Mouse (Mus musculus): ENCODE measurements around the gene Ankib1. TPM values are rescaled to one million over a fixed set of nuclear protein-coding genes. Genes with fewer than 3 reads are reported as not detected.

The Ankib1 gene
- polyA plus RNA-seq, 1 experiment = 5.3 TPM

DNA sequence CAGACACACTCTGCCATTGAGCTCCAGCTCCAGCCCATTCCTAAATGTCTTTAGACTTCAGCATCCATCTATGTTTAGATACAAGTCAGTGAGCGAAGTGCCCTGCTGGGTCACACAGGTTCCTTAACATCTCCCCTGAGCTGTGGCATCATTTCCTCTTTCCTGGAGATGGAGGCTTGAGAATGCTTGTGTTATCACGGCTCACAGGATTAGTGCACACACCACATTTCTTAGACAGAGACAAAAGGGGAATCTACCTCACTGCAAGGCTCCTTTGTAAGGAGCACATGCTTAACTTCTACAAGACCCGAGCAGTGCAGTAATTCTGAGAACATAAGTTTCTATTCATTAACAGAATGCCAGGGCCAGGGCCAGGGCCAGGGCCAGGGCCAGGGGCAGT, 106.7 kb downstream of the Ankib1 start:
- Histone ChIP-seq H3K4me1 (ENCODE audit: control insufficient read depth, insufficient read depth, insufficient read length) (peaks cover 5% of the 10 kb centered on the region; the same call in 1 of the 2 replicates), H3K4me3 (ENCODE audit: extremely low read depth, insufficient read depth, insufficient read length) (no peak overlapping the region), H3K27me3 (ENCODE audit: control insufficient read depth, insufficient read depth, low read length) (no peaks in the 10 kb centered on the region), H3K27ac (ENCODE audit: insufficient read depth, low read length) (no peak overlapping the region), H3K36me3 (ENCODE audit: control insufficient read depth, insufficient read depth, low read length) (peaks cover 25% of the 10 kb centered on the region)
- WGBS = 55% methylated on average over 3 of the region's 3 CpGs
- DNase-seq (ENCODE audit: low read depth in 1 of 2, low spot score in 2 of 2) = no peak
- TF ChIP-seq CTCF (IDR thresholded peaks at IDR 0.05; ENCODE audit: extremely low read depth, insufficient read depth, insufficient read length, insufficient replicate concordance) (no peak), POLR2A (IDR thresholded peaks at IDR 0.05; ENCODE audit: low read depth, low read length) (no peak)

DNA sequence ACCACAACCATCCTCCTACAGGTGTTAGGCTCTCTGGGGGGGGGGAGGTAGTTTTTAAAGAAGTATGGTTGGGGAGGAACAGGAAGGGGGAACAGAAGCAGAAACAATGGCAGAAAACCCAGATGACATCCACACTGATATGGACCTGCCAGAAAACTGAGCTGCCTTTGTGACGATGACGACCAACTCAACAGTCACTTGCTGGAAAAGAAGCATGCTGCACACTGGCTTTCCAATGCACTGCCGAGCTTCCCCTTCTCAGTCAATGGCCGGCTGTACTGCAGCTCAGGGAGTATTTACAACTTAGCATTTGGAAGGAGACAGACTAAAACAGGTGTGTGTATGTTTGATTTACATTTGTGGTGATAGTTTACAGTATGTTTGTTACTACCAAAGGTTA, 107.5 kb downstream of the Ankib1 start:
- H3K36me3 ChIP-seq (ENCODE audit: control insufficient read depth, insufficient read depth, low read length) = peaks cover 24% of the 10 kb centered on the region
- peak overlapping the region; percentile 33 for H3K27ac ChIP-seq (ENCODE audit: insufficient read depth, low read length)
- 65% methylated on average over 4 of the region's 4 CpGs for whole genome bisulfite sequencing
- DNase-seq (ENCODE audit: low read depth in 1 of 2, low spot score in 2 of 2) = no peak
- H3K4me3 ChIP-seq (ENCODE audit: extremely low read depth, insufficient read depth, insufficient read length) = no peak overlapping the region
- H3K27me3 ChIP-seq (ENCODE audit: control insufficient read depth, insufficient read depth, low read length) = no peaks in the 10 kb centered on the region
- no peak for TF ChIP-seq CTCF (IDR thresholded peaks at IDR 0.05; ENCODE audit: extremely low read depth, insufficient read depth, insufficient read length, insufficient replicate concordance)
- no peak for TF ChIP-seq POLR2A (IDR thresholded peaks at IDR 0.05; ENCODE audit: low read depth, low read length)
- peaks cover 5% of the 10 kb centered on the region; the same call in 1 of the 2 replicates for H3K4me1 ChIP-seq (ENCODE audit: control insufficient read depth, insufficient read depth, insufficient read length)

DNA sequence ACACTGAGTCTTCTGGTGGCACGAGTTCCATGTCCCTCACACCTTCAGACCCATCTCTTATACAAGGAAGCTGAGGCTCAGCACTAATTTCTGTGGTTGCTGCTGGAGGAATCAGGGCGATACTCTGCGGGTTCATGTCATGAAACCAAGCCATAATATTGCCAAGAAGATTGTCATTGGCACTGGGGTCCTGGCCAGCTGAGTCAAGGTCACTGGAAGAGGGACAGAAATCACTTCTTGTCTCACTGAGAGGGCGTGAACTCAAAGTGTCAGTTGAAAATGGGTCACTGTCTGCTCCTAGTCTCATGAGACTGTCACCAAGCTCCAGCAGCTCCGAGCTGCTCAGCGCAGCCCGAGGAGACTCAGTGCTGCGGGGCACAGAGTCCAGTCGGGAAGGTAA, 109.8 kb downstream of the Ankib1 start:
- Histone ChIP-seq H3K4me3 (ENCODE audit: extremely low read depth, insufficient read depth, insufficient read length) (no peak overlapping the region), H3K27me3 (ENCODE audit: control insufficient read depth, insufficient read depth, low read length) (no peaks in the 10 kb centered on the region), H3K27ac (ENCODE audit: insufficient read depth, low read length) (no peak overlapping the region), H3K36me3 (ENCODE audit: control insufficient read depth, insufficient read depth, low read length) (peaks cover 20% of the 10 kb centered on the region), H3K4me1 (ENCODE audit: control insufficient read depth, insufficient read depth, insufficient read length) (peaks cover 5% of the 10 kb centered on the region; the same call in 1 of the 2 replicates)
- TF ChIP-seq POLR2A (IDR thresholded peaks at IDR 0.05; ENCODE audit: low read depth, low read length) = no peak
- TF ChIP-seq CTCF (IDR thresholded peaks at IDR 0.05; ENCODE audit: extremely low read depth, insufficient read depth, insufficient read length, insufficient replicate concordance) = no peak
- 98% methylated on average over 9 of the region's 9 CpGs for WGBS
- no peak for DNase-seq (ENCODE audit: low read depth in 1 of 2, low spot score in 2 of 2)

DNA sequence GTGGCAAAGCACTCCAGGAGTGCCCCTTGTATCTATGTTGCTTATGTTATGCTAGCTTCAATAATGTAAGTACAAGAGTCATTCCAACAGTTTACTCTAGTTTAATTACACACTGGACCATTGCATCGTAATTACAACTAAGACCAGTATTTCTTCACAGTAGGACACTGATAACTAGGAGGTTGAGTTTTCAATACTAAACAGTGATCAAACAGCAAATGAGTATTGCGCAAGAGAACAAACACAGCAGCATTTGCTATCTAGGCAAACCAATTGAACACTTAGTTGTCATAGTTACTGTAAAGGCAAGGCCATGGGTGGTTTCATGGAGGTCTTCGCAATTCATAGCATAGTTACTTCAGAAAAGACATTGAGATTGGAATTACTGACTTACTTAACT, 111.4 kb downstream of the Ankib1 start:
- Histone ChIP-seq H3K27me3 (ENCODE audit: control insufficient read depth, insufficient read depth, low read length) (no peaks in the 10 kb centered on the region), H3K36me3 (ENCODE audit: control insufficient read depth, insufficient read depth, low read length) (peaks cover 18% of the 10 kb centered on the region)
- WGBS = 98% methylated on average over 3 of the region's 3 CpGs

DNA sequence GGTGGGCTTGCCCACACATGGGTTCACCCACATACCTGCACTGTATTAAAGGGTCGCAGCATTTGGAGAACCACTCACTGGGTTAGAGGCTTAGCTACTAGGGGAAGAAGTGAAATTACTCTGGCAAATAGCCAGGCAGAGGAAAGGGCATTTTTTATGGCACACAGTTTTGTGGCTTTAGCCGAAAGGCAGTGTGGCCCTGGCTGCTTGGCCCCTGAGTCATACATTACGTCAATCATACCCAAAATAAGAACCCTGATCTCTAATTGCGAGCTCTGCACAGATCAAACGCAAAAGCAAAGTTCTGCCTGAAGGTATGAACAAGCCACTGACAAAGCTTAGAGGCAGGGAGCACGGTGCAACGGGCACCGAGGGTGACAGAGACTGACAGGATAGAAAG, 114.4 kb downstream of the Ankib1 start:
- H3K27me3 ChIP-seq (ENCODE audit: control insufficient read depth, insufficient read depth, low read length) = no peaks in the 10 kb centered on the region
- no peak overlapping the region for H3K27ac ChIP-seq (ENCODE audit: insufficient read depth, low read length)
- 90% methylated on average over 8 of the region's 8 CpGs for WGBS
- H3K4me3 ChIP-seq (ENCODE audit: extremely low read depth, insufficient read depth, insufficient read length) = no peak overlapping the region
- H3K36me3 ChIP-seq (ENCODE audit: control insufficient read depth, insufficient read depth, low read length) = peaks cover 16% of the 10 kb centered on the region
- no peaks in the 10 kb centered on the region for H3K4me1 ChIP-seq (ENCODE audit: control insufficient read depth, insufficient read depth, insufficient read length)
- DNase-seq (ENCODE audit: low read depth in 1 of 2, low spot score in 2 of 2) = no peak
- TF ChIP-seq CTCF (IDR thresholded peaks at IDR 0.05; ENCODE audit: extremely low read depth, insufficient read depth, insufficient read length, insufficient replicate concordance) = no peak
- TF ChIP-seq POLR2A (IDR thresholded peaks at IDR 0.05; ENCODE audit: low read depth, low read length) = no peak

More for the DNA sequence above, 111.4 kb downstream of the Ankib1 start:
- H3K4me1 ChIP-seq (ENCODE audit: control insufficient read depth, insufficient read depth, insufficient read length) = peaks cover 5% of the 10 kb centered on the region; the same call in 1 of the 2 replicates
- DNase-seq (ENCODE audit: low read depth in 1 of 2, low spot score in 2 of 2) = no peak
- no peak for TF ChIP-seq POLR2A (IDR thresholded peaks at IDR 0.05; ENCODE audit: low read depth, low read length)
- no peak for TF ChIP-seq CTCF (IDR thresholded peaks at IDR 0.05; ENCODE audit: extremely low read depth, insufficient read depth, insufficient read length, insufficient replicate concordance)
- H3K4me3 ChIP-seq (ENCODE audit: extremely low read depth, insufficient read depth, insufficient read length) = no peak overlapping the region
- no peak overlapping the region for H3K27ac ChIP-seq (ENCODE audit: insufficient read depth, low read length)

DNA sequence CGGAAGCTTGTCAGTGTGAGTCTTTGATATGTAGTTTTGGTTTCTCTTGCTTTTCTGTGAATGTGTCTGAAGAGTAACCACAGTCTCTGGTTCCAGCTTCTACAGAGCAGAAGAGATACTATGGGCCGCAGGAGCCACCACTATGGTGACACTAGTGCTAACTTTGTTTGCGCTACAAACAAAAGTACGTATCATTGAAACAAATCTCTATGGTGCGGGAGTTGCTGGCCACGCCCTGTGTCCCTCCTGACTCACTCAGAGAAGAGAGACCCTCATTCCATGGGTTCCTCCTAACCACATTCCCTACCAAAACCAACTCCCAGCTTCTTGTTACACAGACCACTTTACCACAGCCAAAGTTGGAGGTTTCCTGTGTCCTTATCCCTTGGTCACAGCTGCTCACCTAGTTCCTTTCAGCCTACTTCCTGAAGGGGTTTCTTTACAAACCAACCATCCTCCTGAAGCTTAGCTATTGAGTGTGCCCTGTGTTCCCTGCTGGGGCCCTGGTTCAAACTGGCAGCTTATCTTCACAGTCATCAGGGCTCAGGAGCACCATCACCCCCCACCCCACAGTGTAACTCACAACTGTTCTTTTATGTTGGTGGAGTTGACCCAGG, 132.7 kb downstream of the Ankib1 start:
- H3K36me3 ChIP-seq (ENCODE audit: control insufficient read depth, insufficient read depth, low read length) = no peaks in the 10 kb centered on the region
- 36% methylated on average over 6 of the region's 6 CpGs for WGBS
- 0 out of 2 replicates have a peak overlapping the region, but pooled peaks have one; percentile 24 for H3K27ac ChIP-seq (ENCODE audit: insufficient read depth, low read length)
- H3K27me3 ChIP-seq (ENCODE audit: control insufficient read depth, insufficient read depth, low read length) = no peaks in the 10 kb centered on the region
- no peaks in the 10 kb centered on the region for H3K4me1 ChIP-seq (ENCODE audit: control insufficient read depth, insufficient read depth, insufficient read length)
- H3K4me3 ChIP-seq (ENCODE audit: extremely low read depth, insufficient read depth, insufficient read length) = no peak overlapping the region
- no peak for TF ChIP-seq POLR2A (IDR thresholded peaks at IDR 0.05; ENCODE audit: low read depth, low read length)
- no peak for DNase-seq (ENCODE audit: low read depth in 1 of 2, low spot score in 2 of 2)

DNA sequence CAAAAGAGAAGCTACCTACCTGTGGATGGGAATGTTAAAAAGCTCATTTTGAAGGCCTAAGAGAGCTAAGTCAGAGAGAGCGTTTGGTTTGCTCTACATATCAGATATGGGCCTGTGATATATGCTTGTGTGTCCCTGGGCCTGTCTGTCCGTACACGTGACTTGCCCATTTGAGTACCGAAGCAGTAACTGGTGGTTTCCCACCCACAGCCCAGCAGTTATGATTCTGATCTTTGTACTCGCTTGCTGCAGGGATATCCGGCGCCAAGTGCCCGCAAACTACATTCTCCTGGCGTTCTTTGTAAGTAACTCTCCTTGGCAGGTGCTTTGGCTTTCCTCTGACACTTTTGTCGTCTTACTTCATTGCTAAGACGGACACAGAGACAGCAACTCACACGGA, 136.1 kb downstream of the Ankib1 start:
- Histone ChIP-seq H3K36me3 (ENCODE audit: control insufficient read depth, insufficient read depth, low read length) (no peaks in the 10 kb centered on the region), H3K27me3 (ENCODE audit: control insufficient read depth, insufficient read depth, low read length) (no peaks in the 10 kb centered on the region), H3K27ac (ENCODE audit: insufficient read depth, low read length) (no peak overlapping the region), H3K4me1 (ENCODE audit: control insufficient read depth, insufficient read depth, insufficient read length) (no peaks in the 10 kb centered on the region), H3K4me3 (ENCODE audit: extremely low read depth, insufficient read depth, insufficient read length) (no peak overlapping the region)
- TF ChIP-seq CTCF (IDR thresholded peaks at IDR 0.05; ENCODE audit: extremely low read depth, insufficient read depth, insufficient read length, insufficient replicate concordance) (no peak), POLR2A (IDR thresholded peaks at IDR 0.05; ENCODE audit: low read depth, low read length) (no peak)
- whole genome bisulfite sequencing = 76% methylated on average over 12 of the region's 12 CpGs
- DNase-seq (ENCODE audit: low read depth in 1 of 2, low spot score in 2 of 2) = no peak

All from spleen, adult 2 months (tissue).